In genomic region chr2:35175281-35176065, GRCm38 (mm10) we compare ENCODE assay signal across 13 mouse cellular contexts.
"Had no signal": no experiment of that assay in that cellular context is flagged by ENCODE, and none has a peak within 500 bp of the region (broad histone marks: within the 10 kb centered on the region; RNA-seq: fewer than 3 reads in every experiment).

No protein-coding gene starts in this region.

- H3K4me3 ChIP-seq: kidney, embryonic 15.5 days; limb, embryonic 10.5 days; liver, embryonic 15.5 days; midbrain, embryonic 15.5 days; neural tube, embryonic 13.5 days had no signal

- H3K9me3 ChIP-seq: kidney, embryonic 15.5 days; limb, embryonic 10.5 days; liver, embryonic 15.5 days; midbrain, embryonic 15.5 days; neural tube, embryonic 13.5 days had no signal

- DNase-seq: kidney, adult 2 months; kidney, postnatal 14 days; lung, adult 2 months; lung, postnatal 4 days; retina, postnatal 1 day; thymus, postnatal 4 days had no signal

- H3K27ac ChIP-seq: liver, embryonic 15.5 days; midbrain, embryonic 15.5 days; neural tube, embryonic 13.5 days had no signal

- ATAC-seq: intestine, embryonic 16.5 days; lung, postnatal 0 days; midbrain, embryonic 15.5 days had no signal

- H3K27me3 ChIP-seq: kidney, embryonic 15.5 days; liver, embryonic 15.5 days; midbrain, embryonic 15.5 days; neural tube, embryonic 13.5 days had no signal

- H3K4me1 ChIP-seq: midbrain, embryonic 15.5 days; neural tube, embryonic 13.5 days had no signal
